ENCODE assay signal across 18 mouse cellular contexts in genomic region chr17:24597989-24598388, GRCm38 (mm10). TPM values are rescaled to one million over a fixed set of nuclear protein-coding genes. Genes with fewer than 3 reads are reported as not detected.
"Had no signal": no experiment of that assay in that cellular context is flagged by ENCODE, and none has a peak within 500 bp of the region (broad histone marks: within the 10 kb centered on the region; RNA-seq: fewer than 3 reads in every experiment).

No protein-coding gene starts in this region.

- ATAC-seq: lung, postnatal 0 days; midbrain, embryonic 13.5 days; midbrain, embryonic 15.5 days had no signal

- H3K27ac ChIP-seq: lung, embryonic 15.5 days; macrophage; midbrain, embryonic 13.5 days; midbrain, embryonic 15.5 days; neural tube, embryonic 12.5 days; stomach, embryonic 15.5 days; stomach, postnatal 0 days had no signal

- H3K27me3 ChIP-seq: lung, embryonic 15.5 days; midbrain, embryonic 13.5 days; midbrain, embryonic 15.5 days; neural tube, embryonic 12.5 days; stomach, embryonic 15.5 days had no signal

- DNase-seq: lung, adult 2 months; lung, postnatal 14 days; lung, postnatal 36 days; right cerebral cortex, postnatal 14 days; thymus, adult 2 months; thymus, postnatal 25 days; thymus, postnatal 4 days had no signal

- H3K9ac ChIP-seq: lung, embryonic 15.5 days; midbrain, embryonic 13.5 days; midbrain, embryonic 15.5 days; neural tube, embryonic 12.5 days; stomach, embryonic 15.5 days had no signal

- H3K4me1 ChIP-seq: lung, embryonic 15.5 days; midbrain, embryonic 13.5 days; midbrain, embryonic 15.5 days; neural tube, embryonic 12.5 days; stomach, embryonic 15.5 days had no signal

- H3K9me3 ChIP-seq: lung, embryonic 15.5 days; megakaryocyte, embryonic 14.5 days; midbrain, embryonic 13.5 days; midbrain, embryonic 15.5 days; neural tube, embryonic 12.5 days; stomach, embryonic 15.5 days had no signal

- H3K4me3 ChIP-seq: lung, embryonic 15.5 days; megakaryocyte, embryonic 14.5 days; midbrain, embryonic 13.5 days; midbrain, embryonic 15.5 days; neural tube, embryonic 12.5 days; stomach, embryonic 15.5 days had no signal

- H3K4me2 ChIP-seq: lung, embryonic 15.5 days; midbrain, embryonic 11.5 days; midbrain, embryonic 13.5 days; midbrain, embryonic 15.5 days; neural tube, embryonic 12.5 days; stomach, embryonic 15.5 days had no signal

RNA-seq across cellular contexts. Expression of gene Nthl1, which starts 34.5 kb away (rescaled TPM):
- total RNA-seq: monocyte, adult 5-6 weeks had no signal

RNA-seq across cellular contexts. Expression of gene Slc9a3r2, which starts 52.1 kb away (rescaled TPM):
- polyA plus RNA-seq: macrophage had no signal
